Mouse (Mus musculus): ENCODE measurements around the gene Cab39.
A peak's percentile ranks its signal among the peaks of the same experiment; 100 is the strongest.

The Cab39 gene

DNA sequence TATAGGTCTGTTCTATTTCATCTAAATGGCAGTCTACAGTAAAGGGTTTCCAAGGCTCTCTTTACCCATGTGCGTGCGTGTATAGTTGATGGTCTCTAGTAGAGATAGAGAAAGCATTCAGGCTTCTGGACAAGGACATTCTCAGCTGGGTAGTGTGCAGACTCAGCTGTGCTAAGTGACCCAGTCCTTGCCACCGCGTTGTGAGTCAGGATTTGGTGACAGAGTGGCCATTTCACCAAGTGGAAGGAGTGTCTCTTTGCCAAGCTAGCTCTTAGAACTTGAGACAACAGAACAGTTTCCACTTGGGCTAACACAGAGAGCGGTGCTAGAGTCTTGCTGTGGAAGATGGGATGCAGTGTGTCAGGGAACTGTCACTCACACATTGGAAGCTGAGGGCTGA, 57.6 kb downstream of the Cab39 start:
- DNase-seq: no peak

- DNase-seq: peak; percentile 73
These were observed 59.9 kb downstream of the Cab39 start for GRCm38 (mm10) chr1:85852996-85853689.

- DNase-seq: no peak
These were observed 60.6 kb downstream of the Cab39 start for GRCm38 (mm10) chr1:85853865-85854264.

DNA sequence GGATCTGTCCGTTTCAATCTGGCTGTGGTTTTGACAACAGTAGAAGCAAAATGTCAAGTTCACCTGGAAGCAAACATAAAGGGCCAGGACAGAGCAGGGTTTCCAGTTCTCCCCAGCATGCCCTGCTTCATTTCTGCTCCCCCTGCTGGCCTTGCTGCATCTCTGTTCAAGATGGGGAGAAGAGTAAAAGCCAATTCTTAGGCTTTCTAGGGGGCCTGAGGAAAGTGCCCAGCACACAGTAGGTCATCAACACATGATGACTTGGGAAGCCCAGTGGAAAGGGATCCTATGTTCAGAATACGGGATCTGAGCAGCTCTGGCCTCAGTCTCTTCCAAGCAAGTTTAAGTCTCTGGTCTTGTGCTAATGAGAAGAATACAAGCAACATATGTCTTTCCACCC, 61.2 kb downstream of the Cab39 start:
- no peak for DNase-seq

GRCm38 (mm10) chr1:85856266-85856665, 63.0 kb downstream of the Cab39 start:
- no peak for DNase-seq

- DNase-seq: peak; percentile 41
These were observed 64.1 kb downstream of the Cab39 start for GRCm38 (mm10) chr1:85857261-85857754.

- DNase-seq: no peak
These were observed 71.1 kb downstream of the Cab39 start for GRCm38 (mm10) chr1:85864383-85864782.

DNA sequence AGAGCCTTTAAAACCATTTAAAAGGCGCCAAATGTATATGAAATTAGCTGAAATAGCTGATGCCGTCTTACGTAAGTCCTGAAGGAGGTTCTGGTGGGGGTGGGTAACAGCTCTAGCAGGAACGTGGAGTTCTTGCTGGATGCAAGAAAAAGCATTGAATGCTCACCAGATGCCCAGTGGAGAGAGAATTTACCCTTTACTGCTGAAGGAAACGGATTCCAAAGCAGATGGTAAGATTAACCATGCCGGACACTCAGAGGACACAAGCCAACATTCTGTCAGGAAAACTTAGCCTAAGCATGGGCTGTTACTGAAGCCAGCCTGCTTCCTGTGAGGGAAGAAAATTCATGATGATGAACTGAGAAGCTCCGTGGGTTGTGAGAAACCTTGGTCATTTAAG, 76.8 kb downstream of the Cab39 start:
- peak; percentile 47 for DNase-seq

DNA sequence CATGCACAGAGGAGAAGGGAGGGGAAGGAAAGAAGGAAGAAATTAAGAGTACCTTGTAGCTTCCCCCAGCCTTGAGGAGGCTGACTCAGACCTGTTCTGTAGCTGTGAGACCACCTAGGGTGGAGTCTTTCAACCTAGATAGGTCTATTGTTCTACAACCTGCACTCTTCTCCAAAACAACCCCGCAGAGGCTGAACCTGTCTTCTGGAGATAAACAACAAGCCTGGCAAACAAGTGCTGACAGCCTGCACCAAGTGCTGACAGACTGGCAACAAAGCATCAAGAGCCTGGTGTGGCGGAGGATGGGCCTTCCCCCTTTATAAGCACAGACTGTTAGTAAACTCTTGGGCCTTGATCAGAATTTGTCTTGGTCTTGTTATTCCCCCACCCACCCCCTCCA, 77.3 kb downstream of the Cab39 start:
- DNase-seq: no peak

- no peak for DNase-seq
These were observed 88.8 kb downstream of the Cab39 start for GRCm38 (mm10) chr1:85882003-85882402.

- DNase-seq: no peak
These were observed 94.0 kb downstream of the Cab39 start for GRCm38 (mm10) chr1:85887221-85887620.

DNA sequence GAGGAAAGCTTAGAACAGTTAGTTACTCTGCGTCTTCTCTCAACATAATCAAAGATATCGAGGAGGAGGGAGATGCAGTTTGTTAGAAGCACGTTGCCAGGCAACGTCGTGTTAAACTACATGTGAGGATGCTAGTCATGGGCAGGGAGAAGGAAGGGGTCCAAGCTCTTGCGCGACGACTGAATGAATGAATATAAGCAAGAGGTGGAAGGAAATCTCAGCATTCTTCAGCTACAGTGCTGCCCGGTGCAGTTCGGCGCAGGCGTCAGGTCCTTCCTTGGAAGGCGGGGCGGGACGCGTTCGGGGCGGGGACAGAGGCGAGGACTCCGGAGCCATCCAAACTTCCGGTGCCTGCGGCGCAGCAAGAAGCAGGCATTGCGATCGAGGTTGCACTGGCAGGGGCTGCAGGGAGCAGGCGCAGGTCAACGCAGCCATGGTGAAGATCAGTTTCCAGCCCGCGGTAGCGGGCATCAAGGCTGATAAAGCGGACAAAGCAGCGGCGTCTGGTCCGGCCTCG, 101.0 kb downstream of the Cab39 start, which contains the start of gene Itm2c:
TSS of gene Itm2c (plus strand) at position 51 of the 517 bp plus-strand sequence.
- DNase-seq: peak; percentile 91

GRCm38 (mm10) chr1:85894748-85895360, 101.6 kb downstream of the Cab39 start:
- peak; percentile 51 for DNase-seq

DNA sequence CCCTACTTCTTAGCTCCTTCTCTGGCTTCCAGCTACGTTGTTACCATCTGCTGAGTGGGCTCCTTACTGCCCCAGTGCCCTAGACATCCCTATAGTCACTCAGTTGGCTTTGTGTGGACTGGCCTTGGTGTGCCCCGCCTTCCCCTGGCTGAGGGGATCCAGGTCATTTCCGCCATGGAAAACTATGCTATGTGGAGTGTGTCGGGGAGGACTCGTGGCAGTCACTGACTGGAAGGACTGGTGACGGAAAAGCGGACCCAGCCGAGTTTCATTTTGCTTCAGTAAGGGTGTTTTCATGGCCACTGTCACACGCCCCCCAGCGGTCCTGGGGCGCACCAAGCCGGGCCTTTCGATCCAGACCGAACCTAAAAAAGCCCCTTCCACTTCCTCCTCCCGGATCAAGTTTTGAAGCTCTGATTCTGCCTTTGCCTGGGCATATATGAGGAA, 102.2 kb downstream of the Cab39 start:
- peak; percentile 81 for DNase-seq

DNA sequence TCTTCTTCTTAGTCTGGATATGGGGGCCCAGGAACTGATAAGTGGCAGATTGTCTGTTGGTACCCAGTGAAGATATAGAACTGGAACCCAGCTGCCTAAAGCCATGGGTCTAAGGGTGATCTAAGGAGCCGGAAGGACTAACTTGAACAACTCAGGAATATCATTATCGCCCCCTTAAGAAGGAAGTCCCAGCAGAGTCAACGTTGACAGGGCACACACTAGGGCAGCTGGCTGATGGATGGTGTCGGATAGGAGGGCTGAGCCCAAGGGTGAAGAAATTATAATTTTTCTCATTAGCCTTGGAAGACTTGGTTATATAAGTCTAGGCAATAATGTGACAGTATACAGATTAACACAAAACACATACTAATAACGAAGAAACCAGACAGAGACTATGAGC, 102.9 kb downstream of the Cab39 start:
- DNase-seq: no peak

DNA sequence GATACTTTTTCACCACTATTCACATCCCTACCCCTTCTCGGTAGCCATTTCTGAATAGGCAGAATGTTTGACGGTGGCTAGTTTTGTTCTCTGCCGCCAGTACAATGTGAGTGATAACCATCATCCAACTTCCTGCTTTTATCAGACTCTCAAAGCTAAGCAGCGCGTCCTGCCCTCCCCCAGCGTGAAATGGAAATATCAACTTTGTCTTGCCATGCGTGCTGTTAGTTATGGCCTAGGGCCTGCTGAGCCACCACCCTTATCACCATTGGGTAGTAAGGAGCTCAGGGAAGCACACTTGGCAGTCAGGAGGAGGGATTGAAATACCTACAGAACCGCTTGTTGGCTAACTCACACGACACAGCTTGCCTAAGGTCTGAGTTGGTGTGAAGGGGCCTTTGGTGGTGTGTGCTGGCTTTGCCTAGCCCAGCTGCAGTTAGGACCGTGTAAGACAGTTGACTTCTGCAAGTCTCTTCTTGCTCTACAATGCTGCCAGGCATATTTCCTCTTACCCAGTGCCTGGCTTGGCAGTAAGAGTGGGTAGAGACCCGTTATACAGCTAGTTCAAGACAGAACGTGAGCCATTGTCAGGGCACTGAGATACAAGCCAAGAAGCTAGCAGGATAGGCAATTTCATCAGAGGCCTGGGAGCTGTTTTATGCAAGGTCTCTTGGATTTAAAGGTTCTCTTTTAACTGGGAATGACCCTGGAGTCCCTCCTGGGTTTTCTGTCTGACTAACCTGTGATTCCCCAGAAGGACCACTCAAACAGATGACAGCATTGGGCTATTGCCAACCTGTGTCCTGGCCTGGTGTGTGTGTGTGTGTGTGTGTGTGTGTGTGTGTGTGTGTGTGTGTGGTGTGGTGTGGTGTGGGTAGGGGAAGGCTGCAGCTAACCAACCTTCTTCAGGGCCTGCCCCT, 103.8 kb downstream of the Cab39 start:
- no peak for DNase-seq

- no peak for DNase-seq
These were observed 104.9 kb downstream of the Cab39 start for GRCm38 (mm10) chr1:85897901-85898760.

DNA sequence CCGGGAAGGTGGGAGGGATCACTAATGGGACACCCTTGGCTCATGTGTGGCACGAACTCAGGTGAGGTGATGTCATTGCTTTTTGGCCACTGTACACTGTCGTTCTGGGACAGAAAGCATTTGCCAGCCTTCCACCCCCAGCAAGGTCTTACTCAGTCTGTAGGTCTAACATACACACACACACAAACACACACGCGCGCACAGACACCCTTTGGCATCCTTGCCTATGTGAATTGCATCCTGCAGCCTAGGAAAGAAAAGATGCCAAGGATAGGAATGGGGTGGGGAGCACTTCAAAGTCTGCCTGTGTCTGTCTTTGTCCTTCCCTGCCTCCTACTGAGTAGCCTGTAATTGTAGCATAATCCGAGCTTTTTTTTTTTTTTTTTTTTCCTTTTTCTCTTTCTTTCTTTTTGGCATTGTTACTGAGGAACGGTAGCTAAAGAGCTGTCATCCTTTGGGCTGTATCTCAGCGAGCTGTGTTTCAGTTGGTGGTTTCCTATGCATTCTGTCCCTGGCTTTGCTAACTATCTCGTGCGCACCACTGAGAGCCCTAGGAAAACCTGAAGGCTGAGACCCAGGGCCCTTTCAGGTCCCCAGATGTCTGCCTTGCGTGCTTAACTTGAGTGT, 105.6 kb downstream of the Cab39 start:
- DNase-seq: no peak

- DNase-seq: peak; percentile 55
These were observed 106.1 kb downstream of the Cab39 start for GRCm38 (mm10) chr1:85899388-85899761.

DNA sequence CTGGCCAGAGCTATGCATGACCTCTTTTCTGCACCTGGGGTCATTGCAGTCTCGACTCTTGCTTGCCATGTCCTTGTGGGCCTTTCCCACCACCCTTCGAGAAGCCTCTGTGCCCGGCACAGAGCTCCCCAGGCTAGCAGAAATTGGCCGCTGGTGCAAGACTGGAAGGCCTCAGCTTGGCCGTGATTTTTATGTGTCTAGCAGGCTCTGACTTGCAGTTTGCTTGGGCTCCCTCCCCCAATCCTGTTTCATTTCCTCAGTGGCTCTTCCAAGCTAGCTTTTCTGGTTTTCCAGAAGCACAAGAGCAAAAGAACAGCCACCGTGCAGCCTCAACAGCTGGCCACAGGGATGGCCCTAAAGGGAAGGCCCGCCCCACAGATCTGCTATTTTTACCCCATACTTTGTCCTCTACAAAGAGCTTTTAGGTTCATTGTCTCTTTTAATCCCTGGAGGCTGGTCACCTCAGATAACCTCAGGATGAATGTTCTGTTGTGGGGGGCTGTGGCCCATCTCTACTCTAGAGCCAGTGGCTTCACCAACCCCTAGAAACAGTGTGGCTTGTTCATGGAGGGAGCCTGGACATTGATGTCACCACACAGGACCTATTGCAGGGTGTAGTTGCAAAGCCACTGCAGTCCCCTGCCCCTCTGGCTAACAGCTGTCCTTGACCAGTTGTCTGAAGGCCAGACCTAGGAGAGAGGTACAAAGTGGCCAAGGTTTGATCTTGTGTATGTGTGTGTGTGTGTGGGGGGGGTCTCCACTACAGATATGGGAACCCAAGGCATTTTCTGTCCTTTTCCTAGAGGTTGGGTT, 107.5 kb downstream of the Cab39 start:
- no peak for DNase-seq
